Mouse (Mus musculus): ENCODE data around the gene Med11.

- TF ChIP-seq CTCF (IDR thresholded peaks at IDR 0.05; ENCODE audit: low read depth) (no peak), EP300 (optimal IDR thresholded peaks at IDR 0.05) (no peak)
These were observed 11.1 kb upstream of the Med11 start for GRCm38 (mm10) chr11:70440637-70441036.

Data from stomach, postnatal 0 days (tissue).